Mouse (Mus musculus) stomach, postnatal 0 days (tissue): ENCODE measurements around the gene Cers5.

Source experiments
- CTCF ChIP-seq: IDR thresholded peaks from 2 replicates; pipeline ENCODE4 v1.5.1; 2016; ENCODE audit warnings: antibody characterized with exemption, low read depth, mild to moderate bottlenecking, moderate library complexity
- EP300 ChIP-seq: optimal IDR thresholded peaks from 2 replicates; pipeline ENCODE3; 2016; ENCODE audit warnings: antibody characterized with exemption

DNA sequence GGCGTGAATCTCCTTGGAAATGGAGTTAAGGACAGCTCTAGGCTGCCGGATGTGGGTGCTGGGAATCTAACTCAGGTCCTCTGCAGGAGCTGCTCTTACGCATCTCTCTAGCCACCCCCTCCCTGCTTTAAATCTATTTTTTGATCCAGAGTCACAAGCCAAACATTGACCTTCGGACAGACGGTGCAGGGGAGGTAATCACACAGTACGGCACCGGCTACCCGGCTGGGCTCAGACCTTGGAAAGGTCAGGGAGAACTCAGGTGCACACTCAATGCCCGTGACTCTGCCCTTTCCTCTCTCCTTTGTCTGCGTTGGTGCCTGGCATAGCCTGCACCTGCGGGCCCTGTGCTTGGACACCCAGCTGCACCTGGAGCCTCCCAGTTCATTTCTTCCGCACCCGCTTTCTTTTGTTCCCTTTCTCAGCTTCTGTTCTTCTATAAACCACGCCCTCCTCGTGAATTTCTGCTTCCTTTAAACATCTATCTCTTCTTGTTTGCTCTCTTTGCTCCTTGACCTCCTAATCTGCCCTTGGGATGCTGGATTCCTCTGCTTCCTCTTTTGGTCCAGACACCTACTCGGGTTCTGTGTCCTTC is 19.6 kb upstream of the Cers5 start:
- TF ChIP-seq CTCF (no peak), EP300 (no peak)
